Mouse (Mus musculus) heart, postnatal 36 days (tissue): ENCODE results near the gene Bcl11a. TPM values are rescaled to one million over a fixed set of nuclear protein-coding genes. Genes with fewer than 3 reads are reported as not detected.

Experiments used
- DNase-seq, 2 experiments: peaks; one replicate each; pipeline ENCODE4 v3.0.0; 2021 to 2022
- intact Hi-C: fragments of 180-260 bp; cut with DNase I; formaldehyde crosslinking; loops from one replicate; pipeline ENCODE4 v1.15.1; 2025
- total RNA-seq, 2 experiments: library from RNA; stranded (reverse); gene quantifications; 2 replicates each; pipeline ENCODE4 v1.2.3; 2021

Gene Bcl11a
- 1 to 10 TPM; 4.5 to 5.0 TPM for total RNA-seq

- intact Hi-C loops = no loop called here
- DNase-seq = peak; percentile 30 to 33
Measured at GRCm38 (mm10) chr11:24077795-24078705, at the start of gene Bcl11a. Gene Bcl11a, plus strand, starts transcription at chr11:24078056.

- DNase-seq = no peak
- intact Hi-C loops = loop anchor here (10.0 kb wide), 1 partner anchor 1261 kb away; no protein-coding TSS in a partner anchor
Measured at GRCm38 (mm10) chr11:24044025-24044424, 33.8 kb upstream of the Bcl11a start.

GRCm38 (mm10) chr11:24049226-24050031 is 28.4 kb upstream of the Bcl11a start:
- intact Hi-C loops = loop anchor here (2.0 to 10.0 kb wide), 2 partner anchors 1255 to 1815 kb away; no protein-coding TSS in a partner anchor
- peak; percentile 74 to 81 for DNase-seq

GRCm38 (mm10) chr11:24050032-24050757 is 27.7 kb upstream of the Bcl11a start:
- no peak for DNase-seq
- intact Hi-C loops = no loop called here

GRCm38 (mm10) chr11:24052882-24053281 is 25.0 kb upstream of the Bcl11a start:
- DNase-seq = no peak
- intact Hi-C loops = no loop called here

GRCm38 (mm10) chr11:24059137-24059536 is 18.7 kb upstream of the Bcl11a start:
- intact Hi-C loops = no loop called here
- DNase-seq = no peak

- intact Hi-C loops = no loop called here
- no peak for DNase-seq
Measured at GRCm38 (mm10) chr11:24060428-24060827, 17.4 kb upstream of the Bcl11a start.

GRCm38 (mm10) chr11:24061819-24062218 is 16.0 kb upstream of the Bcl11a start:
- intact Hi-C loops = no loop called here

GRCm38 (mm10) chr11:24062495-24063096 is 15.3 kb upstream of the Bcl11a start:
- DNase-seq = no peak
- intact Hi-C loops = no loop called here

More at GRCm38 (mm10) chr11:24061819-24062218, 16.0 kb upstream of the Bcl11a start:
- no peak for DNase-seq

- intact Hi-C loops = no loop called here
- no peak for DNase-seq
Measured at GRCm38 (mm10) chr11:24064221-24064620, 13.6 kb upstream of the Bcl11a start.

- no peak for DNase-seq
- intact Hi-C loops = no loop called here
Measured at GRCm38 (mm10) chr11:24065313-24065712, 12.5 kb upstream of the Bcl11a start.

- intact Hi-C loops = no loop called here
- no peak for DNase-seq
Measured at GRCm38 (mm10) chr11:24074021-24074591, 3.8 kb upstream of the Bcl11a start.

GRCm38 (mm10) chr11:24074634-24075104 is 3.2 kb upstream of the Bcl11a start, which contains the start of gene A830031A19Rik:
Gene A830031A19Rik, minus strand, starts transcription at chr11:24075054.
- intact Hi-C loops = no loop called here
- DNase-seq = no peak

- intact Hi-C loops = no loop called here
- no peak for DNase-seq
Measured at GRCm38 (mm10) chr11:24075486-24076126, 2.2 kb upstream of the Bcl11a start.

GRCm38 (mm10) chr11:24076127-24076650 is 1.7 kb upstream of the Bcl11a start:
- peak; percentile 43 to 44 for DNase-seq

GRCm38 (mm10) chr11:24076821-24077730 is 780 bp upstream of the Bcl11a start:
- DNase-seq = peak; percentile 37 to 64
- intact Hi-C loops = no loop called here

More at GRCm38 (mm10) chr11:24076127-24076650, 1.7 kb upstream of the Bcl11a start:
- intact Hi-C loops = no loop called here

- intact Hi-C loops = no loop called here
Measured at GRCm38 (mm10) chr11:24078706-24079316, 955 bp downstream of the Bcl11a start.

More at GRCm38 (mm10) chr11:24078706-24079316, 955 bp downstream of the Bcl11a start:
- peak; percentile 32 to 65 for DNase-seq
